Mouse (Mus musculus): ENCODE measurements around the gene Fam25c. TPM values are rescaled to one million over a fixed set of nuclear protein-coding genes. Genes with fewer than 3 reads are reported as not detected.

Gene Fam25c
- 0.48 TPM in 1 of 2 replicates, not detected in the other for polyA plus RNA-seq (2021; fragmentation: Nextera tagmentation)
- long read RNA-seq, experiment 1, result 0 reads
- long read RNA-seq, experiment 2, result 0 reads

DNA sequence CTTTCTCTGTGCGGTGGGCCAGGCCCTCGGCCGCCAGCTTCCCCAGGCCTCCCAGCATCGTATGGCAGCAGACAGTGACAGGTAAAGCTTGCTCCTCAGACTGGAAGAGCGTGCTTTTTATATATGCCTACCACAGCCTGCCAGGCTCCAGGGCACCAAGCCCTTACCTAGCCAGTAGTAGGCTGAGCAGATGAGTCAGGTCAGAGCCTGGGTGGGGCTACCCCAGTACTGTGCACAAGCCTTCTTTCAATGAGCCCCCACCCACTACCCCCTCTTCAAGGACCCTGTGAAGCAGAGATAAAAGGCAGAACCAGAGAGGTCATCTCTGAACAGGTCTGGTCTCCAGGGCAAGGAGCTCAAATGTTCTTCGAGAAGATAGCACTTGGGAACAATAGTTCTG is at the start of gene Fam25c:
TSS of gene Fam25c (minus strand) at position 133 of the 400 bp plus-strand sequence.

GRCm38 (mm10) chr14:34375415-34375904 is 20.2 kb upstream of the Fam25c start, which contains the start of gene Mmrn2:
TSS of gene Mmrn2 (plus strand) at chr14:34375465.

DNA sequence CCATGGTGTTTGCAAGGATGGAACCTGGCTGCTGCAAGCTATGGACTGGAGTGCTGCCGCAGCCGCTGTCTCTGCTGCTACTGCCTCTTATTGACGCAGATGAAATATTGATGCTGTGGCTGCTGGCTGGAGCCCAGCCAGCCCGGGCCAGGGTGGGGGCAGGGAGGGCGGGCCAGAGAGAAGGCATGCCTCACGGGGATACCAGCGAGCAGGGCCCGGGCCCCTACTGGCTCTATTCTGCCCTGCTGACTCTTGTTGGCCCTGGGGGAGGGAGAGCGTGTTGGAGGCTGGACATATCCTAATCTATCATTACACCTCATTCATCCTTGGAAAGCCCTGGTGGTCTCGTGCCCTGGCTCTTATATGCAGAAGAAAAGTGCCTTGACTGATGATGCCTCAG is 19.3 kb upstream of the Fam25c start, which contains the start of gene Sncg:
TSS of gene Sncg (minus strand) at position 213 of the 400 bp plus-strand sequence.

GRCm38 (mm10) chr14:34310234-34310965 is 44.8 kb downstream of the Fam25c start, which contains the start of the genes Shld2 and Glud1:
TSS of gene Shld2 (minus strand) at chr14:34310493.
TSS of gene Glud1 (plus strand) at chr14:34310727.

Other genes with a start within 250 kb of the Fam25c start
- 0.04 TPM in 1 of 2 replicates, not detected in the other for gene Npy4r, start 202.9 kb downstream of the Fam25c start, polyA plus RNA-seq (2021; fragmentation: Nextera tagmentation)
- 0.25 and 0.65 TPM in 2 replicates for gene Gprin2, start 153.8 kb downstream of the Fam25c start, polyA plus RNA-seq (2021; fragmentation: Nextera tagmentation)
- gene Syt15, start 135.8 kb downstream of the Fam25c start, polyA plus RNA-seq (2021; fragmentation: Nextera tagmentation), result 0.29 and 0.34 TPM in 2 replicates
- gene Shld2, start 44.9 kb downstream of the Fam25c start, polyA plus RNA-seq (2021; fragmentation: Nextera tagmentation), result 7.1 and 7.4 TPM in 2 replicates
- 68.8 and 88.9 TPM in 2 replicates for gene Glud1, start 44.7 kb downstream of the Fam25c start, polyA plus RNA-seq (2021; fragmentation: Nextera tagmentation)
- 12.5 and 15.7 TPM in 2 replicates for gene Sncg, start 19.4 kb upstream of the Fam25c start, polyA plus RNA-seq (2021; fragmentation: Nextera tagmentation)
- 1.5 and 1.6 TPM in 2 replicates for gene Mmrn2, start 20.0 kb upstream of the Fam25c start, polyA plus RNA-seq (2021; fragmentation: Nextera tagmentation)
- 4.1 and 4.2 TPM in 2 replicates for gene Bmpr1a, start 147.9 kb upstream of the Fam25c start, polyA plus RNA-seq (2021; fragmentation: Nextera tagmentation)
- gene 9230112D13Rik, start 167.4 kb upstream of the Fam25c start, polyA plus RNA-seq (2021; fragmentation: Nextera tagmentation), result not detected in 2 replicates
- 2.0 and 2.7 TPM in 2 replicates for gene Ldb3, start 233.2 kb upstream of the Fam25c start, polyA plus RNA-seq (2021; fragmentation: Nextera tagmentation)
- gene Opn4, start 244.7 kb upstream of the Fam25c start, polyA plus RNA-seq (2021; fragmentation: Nextera tagmentation), result 0.08 and 0.13 TPM in 2 replicates